Comparison of ENCODE assay signal across 1 mouse cellular context in the genomic region with DNA sequence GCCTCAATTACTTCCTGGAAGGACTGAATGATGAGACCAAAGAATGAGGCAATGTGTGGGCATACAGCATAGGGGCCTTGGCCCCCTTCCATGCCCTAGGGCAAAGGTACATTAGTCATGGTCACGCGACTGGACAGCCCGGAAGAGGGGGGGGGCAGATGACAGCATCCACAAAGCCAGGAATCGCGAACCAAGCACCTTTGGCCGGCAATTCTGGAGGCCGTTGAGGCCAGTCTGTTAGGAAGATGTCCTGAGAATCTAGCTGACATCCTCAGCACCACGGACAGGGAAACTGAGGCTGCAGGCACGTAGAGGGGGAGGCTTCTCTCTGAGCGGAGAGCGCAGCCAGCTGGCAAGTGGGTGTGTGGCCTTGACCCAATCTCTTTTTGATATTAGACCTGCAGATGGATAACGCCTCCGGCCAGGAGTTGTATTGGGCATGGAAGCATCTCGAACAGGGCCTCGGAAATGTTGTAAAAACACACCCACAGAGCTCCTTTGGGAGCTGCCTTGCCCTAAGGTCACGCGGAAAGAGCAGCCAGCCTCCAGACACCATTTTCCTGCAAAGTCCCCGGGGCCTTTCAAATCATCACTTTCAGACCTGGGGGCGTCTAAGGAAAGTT.
TF ChIP-seq lines count a peak whose summit lies in the region.

No protein-coding gene starts in this region.

TF ChIP-seq in CH12.LX, 34 proteins besides CTCF, POLR2A, EP300 and RAD21 (continued from another document):
- TF ChIP-seq USF1 (IDR thresholded peaks at IDR 0.05; ENCODE audit: low read depth, low read length): no peak
- no peak for TF ChIP-seq CHD1 (IDR thresholded peaks at IDR 0.05; ENCODE audit: low read depth, low read length)
- TF ChIP-seq KAT2A (IDR thresholded peaks at IDR 0.05; ENCODE audit: insufficient replicate concordance, low read length): no peak
- no peak for TF ChIP-seq POLR2AphosphoS2 (IDR thresholded peaks at IDR 0.05; ENCODE audit: low read depth, low read length)
- no peak for TF ChIP-seq MYC (IDR thresholded peaks at IDR 0.05; ENCODE audit: low read depth, low read length)
- TF ChIP-seq GABPA (IDR thresholded peaks at IDR 0.05; ENCODE audit: insufficient replicate concordance, low read depth, low read length): no peak
- TF ChIP-seq BHLHE40 (IDR thresholded peaks at IDR 0.05; ENCODE audit: low read depth, low read length): peak; percentile 62
- no peak for TF ChIP-seq RCOR1 (conservative IDR thresholded peaks at IDR 0.05; ENCODE audit: low read depth, low read length)
- no peak for TF ChIP-seq NRF1 (IDR thresholded peaks at IDR 0.05; ENCODE audit: low read depth, low read length)
- no peak for TF ChIP-seq ZC3H11A (IDR thresholded peaks at IDR 0.05; ENCODE audit: low read depth, low read length)
- TF ChIP-seq MAFK (IDR thresholded peaks at IDR 0.05; ENCODE audit: insufficient replicate concordance, low read length): no peak
- no peak for TF ChIP-seq UBTF (IDR thresholded peaks at IDR 0.05; ENCODE audit: low read depth, low read length)
- TF ChIP-seq E2F4 (IDR thresholded peaks at IDR 0.05; ENCODE audit: insufficient replicate concordance, low read depth, low read length): no peak
- no peak for TF ChIP-seq USF2 (conservative IDR thresholded peaks at IDR 0.05; ENCODE audit: low read depth, low read length)
- TF ChIP-seq ELF1 (IDR thresholded peaks at IDR 0.05; ENCODE audit: low read depth, low read length): peak; percentile 8; the same call in 1 of the 2 replicates
- no peak for TF ChIP-seq NELFE (IDR thresholded peaks at IDR 0.05; ENCODE audit: low read depth, low read length)
- TF ChIP-seq TBP (conservative IDR thresholded peaks at IDR 0.05; ENCODE audit: low read depth, low read length): no peak
- TF ChIP-seq SIN3A (IDR thresholded peaks at IDR 0.05; ENCODE audit: low read length): peak; percentile 85; the same call in 1 of the 2 replicates
- no peak for TF ChIP-seq ETS1 (conservative IDR thresholded peaks at IDR 0.05; ENCODE audit: low read depth, low read length)
- no peak for TF ChIP-seq PAX5 (IDR thresholded peaks at IDR 0.05; ENCODE audit: low read length)
- no peak for TF ChIP-seq CHD2 (IDR thresholded peaks at IDR 0.05; ENCODE audit: low read length)
- TF ChIP-seq IRF4 (IDR thresholded peaks at IDR 0.05; ENCODE audit: low read depth, low read length): 0 out of 2 replicates have a peak, but pooled peaks have one; percentile 3
- TF ChIP-seq HCFC1 (IDR thresholded peaks at IDR 0.05; ENCODE audit: low read depth, low read length): no peak
- TF ChIP-seq MAX (IDR thresholded peaks at IDR 0.05; ENCODE audit: low read length): no peak
- TF ChIP-seq SMC3 (IDR thresholded peaks at IDR 0.05; ENCODE audit: low read depth, low read length): no peak
